Mouse (Mus musculus): ENCODE data around the gene Stard13.

The Stard13 gene

GRCm38 (mm10) chr5:151142241-151142640 lies 91.4 kb downstream of the Stard13 start:
- no peak for DNase-seq (ENCODE audit: low read depth)

GRCm38 (mm10) chr5:151137901-151138300 lies 95.7 kb downstream of the Stard13 start:
- no peak for DNase-seq (ENCODE audit: low read depth)

GRCm38 (mm10) chr5:151137311-151137710 lies 96.3 kb downstream of the Stard13 start:
- DNase-seq (ENCODE audit: low read depth): no peak

GRCm38 (mm10) chr5:151135965-151136364 lies 97.7 kb downstream of the Stard13 start:
- DNase-seq (ENCODE audit: low read depth): no peak

GRCm38 (mm10) chr5:151135078-151135826 lies 98.4 kb downstream of the Stard13 start:
- no peak for DNase-seq (ENCODE audit: low read depth)

GRCm38 (mm10) chr5:151134202-151134601 lies 99.4 kb downstream of the Stard13 start:
- no peak for DNase-seq (ENCODE audit: low read depth)

- no peak for DNase-seq (ENCODE audit: low read depth)
Observed at GRCm38 (mm10) chr5:151133744-151134143, 99.9 kb downstream of the Stard13 start.

GRCm38 (mm10) chr5:151129762-151130161 lies 103.9 kb downstream of the Stard13 start:
- no peak for DNase-seq (ENCODE audit: low read depth)

- DNase-seq (ENCODE audit: low read depth): no peak
Observed at GRCm38 (mm10) chr5:151127298-151127717, 106.3 kb downstream of the Stard13 start.

- DNase-seq (ENCODE audit: low read depth): no peak
Observed at GRCm38 (mm10) chr5:151126608-151127005, 107.0 kb downstream of the Stard13 start.

GRCm38 (mm10) chr5:151125985-151126607 lies 107.5 kb downstream of the Stard13 start:
- DNase-seq (ENCODE audit: low read depth): no peak

GRCm38 (mm10) chr5:151117846-151118245 lies 115.8 kb downstream of the Stard13 start:
- no peak for DNase-seq (ENCODE audit: low read depth)

- no peak for DNase-seq (ENCODE audit: low read depth)
Observed at GRCm38 (mm10) chr5:151116192-151116887, 117.3 kb downstream of the Stard13 start.

- no peak for DNase-seq (ENCODE audit: low read depth)
Observed at GRCm38 (mm10) chr5:151112743-151113142, 120.9 kb downstream of the Stard13 start.

- DNase-seq (ENCODE audit: low read depth): no peak
Observed at GRCm38 (mm10) chr5:151111080-151111871, 122.4 kb downstream of the Stard13 start.

GRCm38 (mm10) chr5:151110461-151110908 lies 123.2 kb downstream of the Stard13 start:
- no peak for DNase-seq (ENCODE audit: low read depth)

- DNase-seq (ENCODE audit: low read depth): no peak
Observed at GRCm38 (mm10) chr5:151109822-151110221, 123.8 kb downstream of the Stard13 start.

GRCm38 (mm10) chr5:151108955-151109354 lies 124.7 kb downstream of the Stard13 start:
- DNase-seq (ENCODE audit: low read depth): no peak

GRCm38 (mm10) chr5:151108291-151108897 lies 125.2 kb downstream of the Stard13 start:
- no peak for DNase-seq (ENCODE audit: low read depth)

GRCm38 (mm10) chr5:151106841-151107240 lies 126.8 kb downstream of the Stard13 start:
- no peak for DNase-seq (ENCODE audit: low read depth)

Measured in induced T-regulatory cell, adult 2 months (primary cell).